Mouse (Mus musculus): ENCODE measurements around the gene Actg2. TPM values are rescaled to one million over a fixed set of nuclear protein-coding genes. Genes with fewer than 3 reads are reported as not detected.

Gene Actg2
- total RNA-seq (2023): not detected

DNA sequence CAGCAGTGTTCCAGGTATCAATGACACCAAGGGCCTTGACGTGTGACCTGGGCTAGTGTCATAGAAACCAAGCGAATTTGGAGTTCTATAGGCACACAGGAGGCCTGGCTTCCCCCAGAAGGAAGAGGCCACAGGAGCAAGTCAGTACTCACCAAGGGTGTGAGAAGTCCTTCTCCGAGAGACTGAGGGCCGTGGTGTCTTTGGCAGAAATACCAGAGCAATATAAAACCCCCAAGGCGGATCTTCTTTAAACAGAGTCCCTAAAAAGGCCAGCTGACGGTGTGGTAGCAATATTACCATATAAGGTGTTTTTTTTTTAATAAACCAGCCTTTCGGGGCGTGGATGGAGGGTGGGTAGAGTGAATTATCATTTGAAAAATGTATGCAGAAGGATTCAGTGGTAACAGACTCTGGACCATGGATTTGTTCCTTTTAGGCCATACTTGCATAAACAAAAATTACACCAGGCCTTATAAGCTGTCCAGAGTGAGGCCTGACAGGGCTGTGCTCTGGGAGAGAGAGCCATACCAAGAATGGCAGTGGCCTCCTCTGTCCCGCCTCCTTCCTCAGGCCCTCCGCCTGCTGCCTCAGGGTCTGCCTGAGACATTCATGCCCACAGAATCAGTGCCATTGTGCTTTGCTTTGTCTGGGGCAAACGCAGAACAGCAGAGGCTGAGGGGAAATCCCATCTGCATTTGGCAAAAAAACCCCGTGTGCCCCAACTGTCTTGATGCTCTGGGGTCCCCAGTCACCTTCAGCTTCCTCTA lies at the start of gene Actg2:
Gene Actg2, minus strand, starts transcription at position 238 of the 767 bp plus-strand sequence.

DNA sequence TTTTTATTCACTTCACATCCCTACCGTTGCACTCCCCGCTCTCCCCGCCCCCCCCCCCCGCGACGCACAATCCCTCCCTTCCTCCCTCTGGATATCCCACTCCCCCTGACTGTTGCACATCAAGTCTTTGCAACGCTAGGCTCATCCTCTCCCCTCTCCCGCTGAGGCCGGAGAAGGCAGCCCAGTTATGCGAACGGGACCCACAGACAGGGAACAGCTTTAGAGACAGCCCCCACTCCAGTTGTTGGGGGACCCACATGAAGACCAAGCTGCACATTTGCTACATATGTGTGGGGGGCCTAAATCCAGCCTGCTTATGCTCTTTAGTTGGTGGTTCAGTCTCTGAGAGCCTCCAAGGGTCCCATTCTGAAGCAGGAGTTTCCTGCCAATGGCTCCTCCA lies 36.6 kb upstream of the Actg2 start, which contains the start of gene Stambp:
Gene Stambp, minus strand, starts transcription at position 59 of the 400 bp plus-strand sequence.

DNA sequence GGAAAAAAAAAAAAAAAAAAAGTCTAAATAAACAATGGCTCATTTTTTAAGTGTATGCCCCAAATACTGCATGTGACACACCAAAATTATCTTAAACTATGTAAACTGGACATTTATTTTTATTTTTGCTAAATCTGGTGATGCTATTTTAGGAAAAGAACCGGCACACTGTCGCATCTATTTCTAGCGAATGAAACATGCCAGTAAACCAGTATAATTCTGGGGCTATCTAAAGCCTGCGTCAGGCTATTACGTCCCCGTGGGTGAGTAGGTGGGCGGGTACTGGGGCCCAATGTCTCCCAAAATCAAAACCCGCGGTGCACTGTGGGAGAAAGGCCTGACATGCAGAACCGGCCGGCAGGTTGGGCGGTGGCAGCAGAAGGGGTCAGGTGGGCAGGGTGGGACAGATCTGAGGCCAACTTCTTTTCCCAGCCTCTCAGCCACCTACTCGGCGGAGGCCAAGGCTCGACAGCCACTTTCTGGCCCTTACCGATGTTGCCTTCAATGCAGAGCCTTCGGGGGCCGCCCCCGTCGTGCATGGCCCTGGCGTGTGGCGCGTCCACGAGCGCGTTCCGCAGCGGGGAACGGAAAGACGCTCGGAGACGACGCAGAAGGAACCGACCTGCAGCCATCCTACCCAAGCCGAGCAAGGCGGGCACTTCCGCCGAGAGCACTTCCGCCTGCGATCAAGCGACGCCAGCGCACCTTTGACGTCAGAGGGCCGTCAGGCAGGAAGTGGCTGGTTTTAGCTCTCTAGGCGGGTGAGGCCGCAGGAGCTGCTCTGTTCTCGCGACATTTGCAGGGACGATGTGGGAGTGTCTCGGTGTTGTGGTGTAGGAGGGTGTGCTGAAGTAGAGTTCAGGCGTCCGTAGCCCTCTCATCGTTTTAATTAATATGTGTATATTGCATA lies 29.6 kb downstream of the Actg2 start, which contains the start of gene Dguok:
Gene Dguok, minus strand, starts transcription at position 712 of the 910 bp plus-strand sequence.

Other genes with a start within 250 kb of the Actg2 start
- 44.9 TPM for gene Mthfd2, start 210.4 kb downstream of the Actg2 start, total RNA-seq (2023)
- 112 TPM for gene Mob1a, start 210.2 kb downstream of the Actg2 start, total RNA-seq (2023)
- 27.1 TPM for gene Bola3, start 187.1 kb downstream of the Actg2 start, total RNA-seq (2023)
- 152 TPM for gene Tet3, start 77.2 kb downstream of the Actg2 start, total RNA-seq (2023)
- gene Dguok, start 29.3 kb downstream of the Actg2 start, total RNA-seq (2023): 39.9 TPM
- gene Stambp, start 36.5 kb upstream of the Actg2 start, total RNA-seq (2023): 19.0 TPM
- not detected for gene Clec4f, start 119.9 kb upstream of the Actg2 start, total RNA-seq (2023)
- not detected for gene Cd207, start 141.6 kb upstream of the Actg2 start, total RNA-seq (2023)
- gene Vax2, start 175.0 kb upstream of the Actg2 start, total RNA-seq (2023): not detected
- not detected for gene Atp6v1b1, start 206.7 kb upstream of the Actg2 start, total RNA-seq (2023)
- gene Ankrd53, start 226.4 kb upstream of the Actg2 start, total RNA-seq (2023): not detected
- 53.2 TPM for gene Tex261, start 239.5 kb upstream of the Actg2 start, total RNA-seq (2023)